Mouse (Mus musculus): Measurements from ENCODE around the gene Ddx4.
"Not testable (repeated sequence)": the region's sequence is repeated elsewhere in the genome, so short reads cannot be mapped to it uniquely, and the experiment has no call there.

Ddx4 gene

DNA sequence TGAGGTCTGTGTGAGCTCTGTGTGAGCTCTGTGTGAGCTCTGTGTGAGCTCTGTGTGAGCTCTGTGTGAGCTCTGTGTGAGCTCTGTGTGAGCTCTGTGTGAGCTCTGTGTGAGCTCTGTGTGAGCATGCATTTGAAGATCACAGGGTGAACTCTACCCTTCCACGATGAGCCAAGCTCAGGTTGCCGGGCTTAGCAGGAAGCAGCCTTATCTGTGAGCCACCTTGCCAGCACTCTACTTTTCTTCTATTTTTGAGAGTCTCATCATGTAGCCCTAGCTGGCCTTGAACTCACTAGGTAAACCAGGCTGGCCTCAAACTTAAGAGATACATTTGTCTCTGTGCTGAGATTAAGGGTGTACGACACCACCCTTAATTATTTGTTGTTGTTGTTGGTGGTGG is 15.8 kb downstream of the Ddx4 start:
- no peak for DNase-seq (ENCODE audit: low read depth)

DNA sequence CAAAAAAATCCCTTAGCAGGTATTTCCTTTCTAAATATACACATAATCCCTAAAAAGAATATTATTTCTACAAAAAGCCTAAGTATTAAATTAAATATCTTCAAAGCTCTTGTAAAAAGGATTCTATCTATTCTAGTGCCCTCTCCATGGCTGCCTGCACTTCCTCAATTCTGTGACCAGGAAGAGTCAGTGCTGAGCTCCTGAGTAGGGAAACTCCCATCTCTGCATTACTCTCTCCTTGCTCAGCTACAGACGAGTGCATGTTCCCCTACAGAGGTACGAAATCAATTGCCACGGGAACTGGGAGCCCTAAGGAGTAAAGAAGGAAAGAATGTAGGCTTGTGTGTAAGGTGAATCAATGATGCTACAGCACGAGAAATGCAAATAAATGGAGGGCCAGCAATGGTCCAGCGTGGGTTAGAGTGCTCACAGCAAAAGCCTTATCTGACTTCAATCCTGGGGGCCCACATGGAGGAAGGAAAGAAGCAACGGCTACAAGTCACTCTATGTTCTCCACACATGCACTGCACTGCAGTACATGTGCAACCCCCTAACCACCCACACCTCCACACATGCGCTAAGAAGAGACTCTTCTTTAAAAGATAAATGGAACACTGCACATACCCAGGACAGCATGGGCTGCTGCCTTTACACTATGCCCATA is 17.0 kb downstream of the Ddx4 start:
- DNase-seq (ENCODE audit: low read depth), result no peak

DNA sequence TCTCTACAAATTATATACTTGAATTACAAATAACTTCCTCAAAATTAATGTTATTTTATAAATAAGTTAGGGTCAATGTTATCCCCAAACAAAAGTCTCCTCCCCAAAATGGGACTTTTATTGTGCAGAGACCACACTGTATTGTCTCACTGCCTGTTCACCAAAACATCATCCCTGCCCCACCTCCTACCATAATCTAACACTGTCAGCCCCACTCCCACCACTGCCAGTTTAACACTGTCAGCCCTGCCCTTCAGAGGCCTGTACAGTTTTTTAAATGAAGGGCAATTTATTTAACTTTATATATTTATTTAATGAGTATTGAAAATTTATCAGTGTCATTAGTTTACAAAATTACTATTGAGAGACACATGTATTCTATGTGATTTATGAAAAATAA is 26.7 kb downstream of the Ddx4 start:
- no peak for DNase-seq (ENCODE audit: low read depth)

DNA sequence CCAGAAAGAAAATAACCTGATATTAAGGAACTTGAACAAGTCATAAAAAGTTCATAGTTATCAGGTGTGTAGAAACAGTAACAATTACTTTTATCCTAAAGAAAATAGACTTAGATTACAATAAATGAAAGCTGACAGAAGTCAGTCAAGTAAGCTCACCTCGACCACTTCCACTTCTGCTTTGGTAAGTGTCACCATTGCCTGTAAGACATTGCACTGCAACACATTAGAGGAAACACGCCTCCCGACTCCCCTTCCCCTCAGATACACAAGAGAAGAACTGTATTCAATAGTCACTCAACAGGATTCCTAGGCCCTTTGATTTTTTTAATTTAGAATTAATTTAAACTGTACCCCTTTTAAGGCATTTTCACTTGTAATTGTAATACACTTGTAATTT is 27.7 kb downstream of the Ddx4 start:
- no peak for DNase-seq (ENCODE audit: low read depth)

DNA sequence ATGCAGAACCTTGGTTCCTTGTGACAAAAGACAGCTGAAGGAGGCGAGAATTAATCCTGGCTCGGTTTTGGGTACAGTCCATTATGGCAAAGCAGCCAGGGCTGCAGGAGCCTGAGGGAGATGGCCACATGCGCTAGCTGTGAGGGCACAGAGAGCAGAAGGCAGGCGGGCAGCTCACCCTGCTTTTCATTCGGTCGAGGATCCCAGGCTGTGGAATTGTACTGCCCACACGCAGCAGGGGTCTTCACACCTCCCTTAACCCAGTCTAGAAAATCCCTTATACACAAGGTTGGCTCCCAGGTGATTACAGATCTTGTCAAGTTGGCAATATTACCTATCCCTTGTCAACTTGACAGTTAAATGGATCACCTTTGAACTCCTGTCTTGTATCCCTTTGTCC is 28.6 kb downstream of the Ddx4 start:
- no peak for DNase-seq (ENCODE audit: low read depth)

DNA sequence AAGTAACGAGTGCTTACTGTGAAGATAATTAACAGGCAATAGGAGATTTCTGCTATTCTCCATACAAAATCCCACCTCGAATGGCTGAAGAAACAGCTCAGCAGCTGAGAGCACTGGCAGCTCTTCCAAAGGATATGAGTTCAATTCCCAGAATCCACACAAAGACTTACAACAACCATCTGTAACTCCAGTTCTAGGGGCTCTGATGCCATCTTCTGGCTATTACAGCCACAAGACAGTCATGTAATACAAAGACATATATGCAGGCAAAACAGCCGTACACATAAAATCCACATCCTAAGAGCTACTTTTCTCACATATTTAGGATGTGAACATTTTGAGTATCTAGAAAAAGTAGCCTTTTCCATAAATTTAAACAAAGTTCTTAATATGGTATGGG is 30.7 kb downstream of the Ddx4 start:
- no peak for DNase-seq (ENCODE audit: low read depth)

DNA sequence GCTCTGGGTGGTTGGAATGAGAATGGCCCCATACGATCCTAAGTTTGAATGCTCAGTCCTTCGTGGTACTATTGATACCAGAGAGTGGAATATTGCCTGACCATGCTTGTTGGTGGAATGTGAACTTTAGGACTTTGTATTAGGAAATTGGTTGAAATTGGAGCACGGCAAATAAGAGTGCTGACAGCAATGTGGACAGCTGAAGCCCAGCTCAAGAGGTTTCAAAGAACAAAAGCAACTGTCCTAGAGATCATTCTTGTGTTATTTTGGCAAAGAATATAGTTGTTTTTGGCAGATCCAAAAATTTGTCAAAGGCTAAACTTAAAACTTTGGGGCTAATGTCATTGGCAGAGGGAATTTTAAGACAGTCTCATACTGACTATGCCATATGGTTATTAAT is 43.7 kb downstream of the Ddx4 start:
- no peak for DNase-seq (ENCODE audit: low read depth)

DNA sequence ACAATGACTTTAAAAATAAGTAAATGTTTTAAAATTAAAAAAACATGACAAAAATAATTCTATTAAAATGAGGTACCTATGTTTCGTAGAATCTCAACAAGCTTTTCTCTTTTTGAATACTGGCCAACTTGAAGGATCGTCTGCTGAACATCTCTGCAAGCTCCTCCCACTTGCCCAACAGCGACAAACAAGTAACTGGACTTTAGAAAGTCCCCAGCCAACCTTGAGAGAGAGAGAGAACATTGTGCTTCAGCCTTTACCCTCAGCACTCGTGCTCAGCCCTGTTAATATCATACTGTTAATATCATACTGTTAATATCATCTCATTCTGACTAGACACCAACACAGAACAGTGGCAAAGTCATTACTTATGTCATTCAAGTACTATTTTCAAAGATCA is 47.9 kb downstream of the Ddx4 start:
- DNase-seq (ENCODE audit: low read depth), result no peak

GRCm38 (mm10) chr13:112603839-112604238 is 48.4 kb downstream of the Ddx4 start:
- DNase-seq (ENCODE audit: low read depth), result no peak

GRCm38 (mm10) chr13:112602607-112603006 is 49.7 kb downstream of the Ddx4 start:
- no peak for DNase-seq (ENCODE audit: low read depth)

DNA sequence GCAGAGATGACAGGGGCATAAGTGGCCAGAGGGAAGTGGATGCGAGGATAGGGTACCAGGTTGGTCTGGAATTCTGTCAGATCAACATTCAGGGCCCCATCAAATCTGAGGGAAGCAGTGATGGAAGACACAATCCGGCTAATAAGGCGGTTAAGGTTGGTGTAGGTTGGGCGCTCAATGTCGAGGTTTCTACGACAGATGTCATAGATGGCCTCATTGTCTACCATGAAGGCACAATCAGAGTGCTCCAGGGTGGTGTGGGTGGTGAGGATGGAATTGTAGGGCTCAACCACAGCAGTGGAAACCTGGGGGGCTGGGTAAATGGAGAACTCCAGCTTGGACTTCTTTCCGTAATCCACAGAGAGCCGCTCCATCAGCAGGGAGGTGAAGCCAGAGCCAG is 58.0 kb downstream of the Ddx4 start, which contains the start of gene Il31ra:
Il31ra (minus strand) TSS at position 101 of the 400 bp plus-strand sequence.
- DNase-seq (ENCODE audit: low read depth), result not testable (repeated sequence)

DNA sequence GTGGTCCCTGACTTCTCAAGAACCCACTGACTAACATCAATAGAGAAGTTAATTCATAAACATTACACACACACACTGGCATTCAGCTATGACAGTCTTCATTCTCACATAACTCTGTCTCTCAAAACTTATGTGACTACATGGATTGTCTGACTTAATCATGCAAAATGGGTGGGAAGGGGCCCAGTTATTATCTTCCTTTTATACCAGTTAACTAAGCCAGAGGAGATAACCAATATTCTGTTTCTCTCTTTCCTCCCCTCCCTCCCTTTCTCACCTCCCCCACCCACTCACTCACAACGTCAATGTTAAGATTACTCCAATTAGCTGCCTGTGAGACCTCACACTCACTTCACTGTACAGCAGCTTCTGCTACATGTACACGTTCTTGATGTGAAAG is 62.0 kb downstream of the Ddx4 start:
- no peak for DNase-seq (ENCODE audit: low read depth)

DNA sequence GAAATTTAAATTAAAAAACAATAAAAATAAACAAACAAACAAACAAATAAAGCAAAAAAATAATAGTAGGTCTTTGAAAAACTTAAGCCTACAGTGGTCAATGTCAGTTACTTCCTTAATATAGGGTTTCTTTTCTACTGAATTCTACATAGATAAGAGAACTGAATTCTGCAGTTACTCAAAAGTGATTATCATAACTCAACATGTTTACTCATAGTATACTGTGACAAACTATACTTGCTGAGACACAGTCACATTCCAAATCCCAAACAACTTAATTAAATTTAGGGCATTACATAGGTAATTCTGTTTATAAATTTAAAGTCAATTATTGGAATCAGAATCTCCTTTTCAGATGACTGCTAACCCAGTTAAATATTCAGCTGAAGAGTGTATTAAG is 62.6 kb downstream of the Ddx4 start:
- DNase-seq (ENCODE audit: low read depth), result no peak

GRCm38 (mm10) chr13:112584556-112585237 is 67.6 kb downstream of the Ddx4 start:
- no peak for DNase-seq (ENCODE audit: low read depth)

GRCm38 (mm10) chr13:112582291-112582690 is 70.0 kb downstream of the Ddx4 start:
- no peak for DNase-seq (ENCODE audit: low read depth)

DNA sequence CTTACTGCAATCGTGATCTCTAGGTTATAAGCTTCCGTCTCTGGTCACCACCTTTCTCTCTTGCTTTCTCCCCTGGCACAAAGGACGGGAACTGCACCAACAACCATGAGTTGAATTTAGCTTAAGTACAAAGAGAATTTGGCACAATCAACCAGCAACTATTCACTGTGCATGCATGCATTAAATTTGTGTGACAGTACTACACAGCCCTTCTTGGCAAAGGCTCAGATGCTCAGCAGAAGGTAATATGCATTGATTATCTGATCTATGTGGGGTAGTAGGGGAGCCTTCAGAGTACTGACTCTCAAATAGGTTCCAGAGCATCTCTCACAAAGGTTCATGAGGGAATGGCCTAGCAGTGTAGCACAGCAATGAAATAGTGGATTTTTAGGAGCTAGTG is 70.5 kb downstream of the Ddx4 start:
- no peak for DNase-seq (ENCODE audit: low read depth)

DNA sequence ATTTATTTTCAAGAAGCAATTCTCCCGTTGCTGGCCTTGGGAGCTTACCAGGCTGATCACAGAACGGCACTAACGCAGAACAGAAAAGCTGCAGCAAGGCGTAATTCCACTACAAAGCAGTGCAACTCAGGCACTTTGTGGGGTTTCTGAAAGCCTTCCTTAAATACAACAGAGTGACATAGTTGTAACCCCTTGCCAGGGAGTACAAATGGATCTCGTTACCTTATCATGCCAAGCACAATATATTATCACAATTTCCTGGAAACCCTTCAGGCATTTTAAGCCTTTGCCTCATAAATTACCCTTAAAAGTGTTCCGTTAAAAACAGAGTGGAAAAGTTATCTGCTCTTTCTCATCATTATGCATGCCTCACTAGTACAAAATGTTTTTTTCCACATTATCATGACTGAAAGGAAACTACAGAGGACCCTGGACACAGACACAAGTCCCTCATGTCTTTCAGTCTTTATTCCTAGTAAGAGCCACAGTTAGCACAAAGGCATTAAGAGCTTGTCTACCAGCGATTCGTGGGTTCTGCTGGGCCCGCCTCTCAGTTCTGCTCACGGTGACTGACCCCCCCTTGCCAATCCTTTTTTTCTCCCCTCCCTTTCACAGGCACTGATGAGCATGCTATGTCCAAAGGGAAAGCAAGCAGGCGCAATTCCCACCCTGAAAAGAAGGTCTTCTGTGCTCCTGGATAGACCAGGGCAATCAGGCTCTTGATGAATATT is 71.5 kb downstream of the Ddx4 start:
- DNase-seq (ENCODE audit: low read depth), result no peak

GRCm38 (mm10) chr13:112578041-112578440 is 74.2 kb downstream of the Ddx4 start:
- DNase-seq (ENCODE audit: low read depth), result not testable (repeated sequence)

- no peak for DNase-seq (ENCODE audit: low read depth)
These were observed 78.5 kb downstream of the Ddx4 start for GRCm38 (mm10) chr13:112573800-112574199.

- no peak for DNase-seq (ENCODE audit: low read depth)
These were observed 81.5 kb downstream of the Ddx4 start for GRCm38 (mm10) chr13:112570768-112571167.

DNA sequence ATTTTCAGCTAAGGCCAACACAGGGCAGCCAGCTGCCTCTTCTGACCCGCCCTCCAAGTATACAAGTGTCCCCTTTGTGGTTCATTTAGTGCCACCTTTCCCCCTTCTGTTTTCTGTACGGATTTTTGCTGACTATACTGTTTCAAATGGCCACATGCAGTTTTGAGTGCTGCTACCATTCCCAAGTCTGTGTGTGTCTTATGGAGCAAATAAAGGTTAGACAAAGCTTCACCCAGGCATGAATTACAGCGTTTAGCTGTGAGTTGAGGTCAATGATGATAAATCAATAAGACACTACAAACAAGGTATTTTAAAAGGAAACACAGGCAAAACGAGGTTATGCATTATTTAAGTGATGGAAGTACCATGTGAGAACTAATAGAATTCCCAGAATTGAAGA is 82.7 kb downstream of the Ddx4 start:
- DNase-seq (ENCODE audit: low read depth), result no peak

- DNase-seq (ENCODE audit: low read depth), result no peak
These were observed 91.6 kb downstream of the Ddx4 start for GRCm38 (mm10) chr13:112560554-112561138.

DNA sequence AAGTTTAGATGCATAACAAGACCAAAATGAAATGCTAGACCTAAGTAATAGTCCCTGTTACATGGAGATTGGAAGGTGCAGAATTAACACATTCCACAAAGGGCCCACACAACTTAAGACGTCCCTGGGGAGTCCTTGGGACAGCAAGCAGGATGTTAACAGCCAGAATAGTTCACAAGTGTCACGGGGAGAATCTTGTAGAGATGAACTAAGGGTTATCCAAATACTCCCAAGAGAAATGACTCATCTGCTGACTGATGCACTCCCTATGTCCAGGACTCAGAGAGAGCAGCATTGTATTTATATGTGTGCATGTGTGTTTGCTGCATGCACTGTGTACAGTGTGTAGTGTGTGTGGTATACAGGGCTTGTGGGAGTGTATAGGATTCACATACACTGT is 95.8 kb downstream of the Ddx4 start:
- no peak for DNase-seq (ENCODE audit: low read depth)

Measured in naive thymus-derived CD4-positive, alpha-beta T cell, adult 2 months (primary cell).